Mouse (Mus musculus): Measurements from ENCODE around the gene Polr2a. TPM values are rescaled to one million over a fixed set of nuclear protein-coding genes. Genes with fewer than 3 reads are reported as not detected.
A peak's percentile ranks its signal among the peaks of the same experiment; 100 is the strongest.
"Not testable (repeated sequence)": the region's sequence is repeated elsewhere in the genome, so short reads cannot be mapped to it uniquely, and the experiment has no call there.

Polr2a gene
- total RNA-seq, 2 experiments from 2014 or later, result 36.4 to 39.1 TPM

- no peak for DNase-seq
- intact Hi-C loops (cut with DNase I; ENCODE audit: low total_unique reads), result no loop called here
These were observed 45.3 kb downstream of the Polr2a start for GRCm38 (mm10) chr11:69712954-69713672.

- intact Hi-C loops (cut with DNase I; ENCODE audit: low total_unique reads), result no loop called here
- DNase-seq, result no peak
These were observed 47.4 kb downstream of the Polr2a start for GRCm38 (mm10) chr11:69711082-69711481.

- no peak for DNase-seq
- intact Hi-C loops (cut with DNase I; ENCODE audit: low total_unique reads), result no loop called here
These were observed 48.0 kb downstream of the Polr2a start for GRCm38 (mm10) chr11:69710470-69710869.

GRCm38 (mm10) chr11:69709554-69710446 lies 48.6 kb downstream of the Polr2a start:
- intact Hi-C loops (cut with DNase I; ENCODE audit: low total_unique reads), result no loop called here
- no peak for DNase-seq

GRCm38 (mm10) chr11:69708614-69709265 lies 49.7 kb downstream of the Polr2a start:
- intact Hi-C loops (cut with DNase I; ENCODE audit: low total_unique reads), result no loop called here
- no peak for DNase-seq

- intact Hi-C loops (cut with DNase I; ENCODE audit: low total_unique reads), result no loop called here
- no peak for DNase-seq
These were observed 50.5 kb downstream of the Polr2a start for GRCm38 (mm10) chr11:69707873-69708381.

- DNase-seq, result no peak
- intact Hi-C loops (cut with DNase I; ENCODE audit: low total_unique reads), result no loop called here
These were observed 51.0 kb downstream of the Polr2a start for GRCm38 (mm10) chr11:69707480-69707847.

- DNase-seq, result peak; percentile 86
- intact Hi-C loops (cut with DNase I; ENCODE audit: low total_unique reads), result no loop called here
These were observed 51.5 kb downstream of the Polr2a start for GRCm38 (mm10) chr11:69706775-69707479.

- intact Hi-C loops (cut with DNase I; ENCODE audit: low total_unique reads), result no loop called here
These were observed 53.8 kb downstream of the Polr2a start for GRCm38 (mm10) chr11:69704613-69705010.

GRCm38 (mm10) chr11:69703814-69704612 lies 54.4 kb downstream of the Polr2a start:
- DNase-seq, result no peak
- intact Hi-C loops (cut with DNase I; ENCODE audit: low total_unique reads), result no loop called here

More at GRCm38 (mm10) chr11:69704613-69705010, 53.8 kb downstream of the Polr2a start:
- DNase-seq, result no peak

GRCm38 (mm10) chr11:69703381-69703780 lies 55.1 kb downstream of the Polr2a start:
- intact Hi-C loops (cut with DNase I; ENCODE audit: low total_unique reads), result not testable (repeated sequence)

GRCm38 (mm10) chr11:69702886-69703285 lies 55.6 kb downstream of the Polr2a start:
- intact Hi-C loops (cut with DNase I; ENCODE audit: low total_unique reads); DNase-seq: not testable (repeated sequence)

More at GRCm38 (mm10) chr11:69703381-69703780, 55.1 kb downstream of the Polr2a start:
- not testable (repeated sequence) for DNase-seq

- DNase-seq, result no peak
- intact Hi-C loops (cut with DNase I; ENCODE audit: low total_unique reads), result no loop called here
These were observed 58.8 kb downstream of the Polr2a start for GRCm38 (mm10) chr11:69699595-69699994.

- no peak for DNase-seq
- intact Hi-C loops (cut with DNase I; ENCODE audit: low total_unique reads), result no loop called here
These were observed 59.9 kb downstream of the Polr2a start for GRCm38 (mm10) chr11:69698574-69698973.

GRCm38 (mm10) chr11:69697396-69697795 lies 61.0 kb downstream of the Polr2a start:
- intact Hi-C loops (cut with DNase I; ENCODE audit: low total_unique reads), result no loop called here
- no peak for DNase-seq

- intact Hi-C loops (cut with DNase I; ENCODE audit: low total_unique reads), result no loop called here
- peak; percentile 86 for DNase-seq
These were observed 62.9 kb downstream of the Polr2a start, which contains the start of the genes Tnfsf12 and Tnfsfm13 for GRCm38 (mm10) chr11:69695361-69696181. TSS of gene Tnfsf12 (minus strand) at chr11:69695849. TSS of gene Tnfsfm13 (minus strand) at chr11:69696098.

GRCm38 (mm10) chr11:69695046-69695360 lies 63.4 kb downstream of the Polr2a start:
- no peak for DNase-seq
- intact Hi-C loops (cut with DNase I; ENCODE audit: low total_unique reads), result no loop called here

Measured in gastrocnemius, postnatal 14 days (tissue).